Mouse (Mus musculus) thymus, adult 2 months (tissue): ENCODE measurements around the gene Alcam. TPM values are rescaled to one million over a fixed set of nuclear protein-coding genes. Genes with fewer than 3 reads are reported as not detected.

Experiments used
- DNase-seq: peaks from one replicate; pipeline ENCODE4 v3.0.0; 2021
- H3K27ac ChIP-seq: fragments of 200-500 bp; 2 replicates; pipeline ENCODE4 v1.5.1; 2012; ENCODE audit warnings: low read length, control low read depth; ENCODE audit not compliant: control insufficient read depth, insufficient read depth
- H3K27me3 ChIP-seq: fragments of 200-500 bp; 2 replicates; pipeline ENCODE4 v1.6.1; 2012; ENCODE audit warnings: mild to moderate bottlenecking, low read length, moderate library complexity, mixed read lengths; ENCODE audit not compliant: control insufficient read depth, insufficient read depth
- H3K36me3 ChIP-seq: fragments of 200-500 bp; 2 replicates; pipeline ENCODE4 v1.6.1; 2012; ENCODE audit warnings: mild to moderate bottlenecking, low read length, moderate library complexity; ENCODE audit not compliant: control insufficient read depth, insufficient read depth
- H3K4me1 ChIP-seq: fragments of 200-500 bp; replicated peaks from 2 replicates; pipeline ENCODE4 v1.6.1; 2012; ENCODE audit warnings: low read length; ENCODE audit not compliant: control insufficient read depth, insufficient read depth
- H3K4me3 ChIP-seq: fragments of 200-500 bp; 2 replicates; pipeline ENCODE4 v1.5.1; 2012; ENCODE audit warnings: mild to moderate bottlenecking, low read length, control low read depth, moderate library complexity; ENCODE audit not compliant: control insufficient read depth, insufficient read depth
- CTCF ChIP-seq: fragments of 200-500 bp; IDR thresholded peaks from 2 replicates; pipeline ENCODE4 v1.5.1; 2012; ENCODE audit warnings: mild to moderate bottlenecking, control low read depth, low read length, moderate library complexity, borderline replicate concordance; ENCODE audit not compliant: control insufficient read depth, poor library complexity, insufficient read depth; ENCODE audit errors: extremely low read depth
- POLR2A ChIP-seq: fragments of 200-500 bp; IDR thresholded peaks from 2 replicates; pipeline ENCODE4 v1.6.1; 2012; ENCODE audit warnings: mild to moderate bottlenecking, low read length, control low read depth, moderate library complexity; ENCODE audit not compliant: control insufficient read depth, poor library complexity, insufficient read depth; ENCODE audit errors: extremely low read depth
- WGBS: fragments of 180-500 bp; shearing (Covaris S2); methylation state at CpG from one replicate; pipeline ENCODE4 v1.1.7; 2018; 5-methylcytosine and 5-hydroxymethylcytosine counted together
- polyA plus RNA-seq: library from polyadenylated mRNA; depleted of rRNA; stranded (reverse); fragments of >200 nt; gene quantifications from 2 replicates; pipeline ENCODE4 v1.2.3, GENCODE M21; 2012

Gene Alcam
- polyA plus RNA-seq, 1 experiment = 7.7 TPM

- H3K36me3 ChIP-seq = no peaks in the 10 kb centered on the region
- TF ChIP-seq CTCF = no peak
- TF ChIP-seq POLR2A = no peak
- peaks cover 17% of the 10 kb centered on the region; the same call in 1 of the 2 replicates for H3K27me3 ChIP-seq
- peak; percentile 3 for DNase-seq
- H3K27ac ChIP-seq = no peak overlapping the region
- WGBS = 1% methylated on average over 15 of the region's 15 CpGs
- H3K4me3 ChIP-seq = peak overlapping the region; percentile 32; the same call in 1 of the 2 replicates
- peaks cover 33% of the 10 kb centered on the region for H3K4me1 ChIP-seq
Measured at GRCm38 (mm10) chr16:52451101-52451785, 2.6 kb downstream of the Alcam start.

- Histone ChIP-seq H3K27me3 (peaks cover 17% of the 10 kb centered on the region; the same call in 1 of the 2 replicates), H3K4me1 (peaks cover 33% of the 10 kb centered on the region), H3K4me3 (peak overlapping the region; percentile 32), H3K36me3 (no peaks in the 10 kb centered on the region), H3K27ac (no peak overlapping the region)
- no peak for TF ChIP-seq CTCF
- TF ChIP-seq POLR2A = no peak
- DNase-seq = peak; percentile 8
- WGBS = 2% methylated on average over 28 of the region's 28 CpGs
Measured at GRCm38 (mm10) chr16:52450245-52451100, 3.4 kb downstream of the Alcam start.

GRCm38 (mm10) chr16:52449889-52450244, 4.0 kb downstream of the Alcam start:
- Histone ChIP-seq H3K27me3 (peaks cover 17% of the 10 kb centered on the region; the same call in 1 of the 2 replicates), H3K4me1 (peaks cover 33% of the 10 kb centered on the region), H3K36me3 (no peaks in the 10 kb centered on the region), H3K4me3 (peak overlapping the region; percentile 32; the same call in 1 of the 2 replicates), H3K27ac (no peak overlapping the region)
- DNase-seq = no peak
- TF ChIP-seq POLR2A = no peak
- TF ChIP-seq CTCF = no peak
- WGBS = 14% methylated on average over 3 of the region's 3 CpGs

- Histone ChIP-seq H3K27ac (no peak overlapping the region), H3K27me3 (peaks cover 7% of the 10 kb centered on the region; the same call in 1 of the 2 replicates), H3K4me3 (no peak overlapping the region), H3K4me1 (peaks cover 10% of the 10 kb centered on the region), H3K36me3 (no peaks in the 10 kb centered on the region)
- no peak for TF ChIP-seq CTCF
- TF ChIP-seq POLR2A = no peak
- 74% methylated on average over 3 of the region's 3 CpGs for WGBS
- DNase-seq = no peak
Measured at GRCm38 (mm10) chr16:52445984-52446383, 7.9 kb downstream of the Alcam start.

- WGBS = 79% methylated on average over 9 of the region's 9 CpGs
- Histone ChIP-seq H3K4me3 (no peak overlapping the region), H3K27ac (no peak overlapping the region), H3K4me1 (no peaks in the 10 kb centered on the region), H3K36me3 (no peaks in the 10 kb centered on the region), H3K27me3 (no peaks in the 10 kb centered on the region)
- TF ChIP-seq CTCF = no peak
- TF ChIP-seq POLR2A = no peak
- no peak for DNase-seq
Measured at GRCm38 (mm10) chr16:52443635-52444505, 10.0 kb downstream of the Alcam start.

- WGBS = 85% methylated on average over 1 of the region's 1 CpGs
- TF ChIP-seq POLR2A = no peak
- TF ChIP-seq CTCF = no peak
Measured at GRCm38 (mm10) chr16:52443055-52443454, 10.8 kb downstream of the Alcam start.

More at GRCm38 (mm10) chr16:52443055-52443454, 10.8 kb downstream of the Alcam start:
- no peaks in the 10 kb centered on the region for H3K4me1 ChIP-seq
- no peak overlapping the region for H3K27ac ChIP-seq
- H3K27me3 ChIP-seq = no peaks in the 10 kb centered on the region
- H3K36me3 ChIP-seq = no peaks in the 10 kb centered on the region
- no peak overlapping the region for H3K4me3 ChIP-seq
- no peak for DNase-seq
